Mouse (Mus musculus): ENCODE data around the gene Gm884.

DNA sequence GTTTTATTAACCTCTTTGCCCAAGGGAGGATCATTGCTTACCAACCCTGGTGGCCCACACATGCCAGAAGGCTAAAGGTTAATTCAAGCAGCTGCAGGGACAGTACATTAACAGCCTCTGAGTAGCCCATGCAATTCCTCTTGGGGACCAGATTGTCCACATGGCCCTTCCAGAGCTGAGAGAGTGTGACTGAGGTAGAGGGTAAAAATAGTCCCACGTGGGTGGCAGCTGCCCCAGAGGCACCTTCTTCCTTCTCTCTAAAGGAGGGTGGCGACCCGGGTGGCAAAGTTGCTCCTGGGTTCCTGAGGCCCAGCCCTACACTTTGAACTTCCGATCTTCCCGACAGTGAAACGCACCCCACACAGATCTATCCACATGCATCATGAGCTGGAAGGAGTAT, 25.4 kb upstream of the Gm884 start:
- TF ChIP-seq GATA1 (IDR thresholded peaks at IDR 0.05; ENCODE audit: low read length) (no peak), TAL1 (IDR thresholded peaks at IDR 0.05; ENCODE audit: low read length) (no peak)
